Mouse (Mus musculus) liver, adult 2 months (tissue): ENCODE results near the gene Mroh3.

Experiments used
- CTCF ChIP-seq: fragments of 200-500 bp; IDR thresholded peaks from 2 replicates; pipeline ENCODE4 v1.5.1; 2011; ENCODE audit warnings: low read depth, low read length, control low read depth
- POLR2A ChIP-seq: fragments of 200-500 bp; IDR thresholded peaks from 2 replicates; pipeline ENCODE4 v1.6.1; 2011; ENCODE audit warnings: low read length, control low read depth; ENCODE audit not compliant: insufficient read depth; ENCODE audit errors: extremely low read depth

- TF ChIP-seq CTCF (no peak), POLR2A (no peak)
Measured at GRCm38 (mm10) chr1:136133570-136134240, 78.9 kb downstream of the Mroh3 start.
